Mouse (Mus musculus) neural tube, embryonic 14.5 days (tissue): ENCODE measurements around the gene Cdhr4. TPM values are rescaled to one million over a fixed set of nuclear protein-coding genes. Genes with fewer than 3 reads are reported as not detected.
A peak's percentile ranks its signal among the peaks of the same experiment; 100 is the strongest.

Experiments used
- ATAC-seq: fragments of 200-750 bp; cut with Nextera tagmentation; 2 replicates; pipeline ENCODE4 v1.8.0; 2017; ENCODE audit warnings: low read depth, mild to moderate bottlenecking, moderate TSS enrichment, moderate library complexity
- H3K27ac ChIP-seq: fragments of 300-500 bp; sonication (generic); 2 replicates; pipeline ENCODE4 v1.5.1; 2014; ENCODE audit warnings: low read depth, mild to moderate bottlenecking, control low read depth, low read length, moderate library complexity, mixed read lengths
- H3K27me3 ChIP-seq: fragments of 300-500 bp; sonication (generic); 2 replicates; pipeline ENCODE4 v1.6.1; 2014; ENCODE audit warnings: low read length; ENCODE audit not compliant: control insufficient read depth, insufficient read depth
- H3K36me3 ChIP-seq: fragments of 300-500 bp; sonication (generic); 2 replicates; pipeline ENCODE4 v1.6.1; 2014; ENCODE audit warnings: low read length, mixed read lengths; ENCODE audit not compliant: control insufficient read depth, insufficient read depth
- H3K4me1 ChIP-seq: fragments of 300-500 bp; sonication (generic); 2 replicates; pipeline ENCODE4 v1.6.1; 2014; ENCODE audit warnings: low read length; ENCODE audit not compliant: control insufficient read depth, insufficient read depth
- H3K4me2 ChIP-seq: fragments of 300-500 bp; sonication (generic); 2 replicates; pipeline ENCODE4 v1.6.1; 2014; ENCODE audit warnings: mild to moderate bottlenecking, low read depth, low read length, control low read depth
- H3K4me3 ChIP-seq: fragments of 300-500 bp; sonication (generic); 2 replicates; pipeline ENCODE4 v1.5.1; 2014; ENCODE audit warnings: low read depth, low read length, control low read depth, mixed read lengths
- H3K9ac ChIP-seq: fragments of 300-500 bp; sonication (generic); replicated peaks from 2 replicates; pipeline ENCODE4 v1.6.1; 2014; ENCODE audit warnings: low read depth, mild to moderate bottlenecking, control low read depth, low read length, mixed read lengths
- H3K9me3 ChIP-seq: fragments of 300-500 bp; sonication (generic); 2 replicates; pipeline ENCODE4 v1.6.1; 2016; ENCODE audit warnings: low read length; ENCODE audit not compliant: control insufficient read depth
- WGBS: fragments of 180-500 bp; shearing (Covaris S2); extraction: QIAGEN DNeasy Blood & Tissue Kit; methylation state at CpG from one replicate; pipeline ENCODE4 v1.1.7; 2014; 5-methylcytosine and 5-hydroxymethylcytosine counted together
- polyA plus RNA-seq: library from polyadenylated mRNA; unstranded; fragments of >200 nt; fragmentation: Nextera tagmentation; extraction: Ambion mirVana; gene quantifications from 2 replicates; pipeline ENCODE4 v1.2.1, GENCODE M21; 2014

Cdhr4 gene
- polyA plus RNA-seq, 1 experiment from 2014 or later, result 1.2 TPM

DNA sequence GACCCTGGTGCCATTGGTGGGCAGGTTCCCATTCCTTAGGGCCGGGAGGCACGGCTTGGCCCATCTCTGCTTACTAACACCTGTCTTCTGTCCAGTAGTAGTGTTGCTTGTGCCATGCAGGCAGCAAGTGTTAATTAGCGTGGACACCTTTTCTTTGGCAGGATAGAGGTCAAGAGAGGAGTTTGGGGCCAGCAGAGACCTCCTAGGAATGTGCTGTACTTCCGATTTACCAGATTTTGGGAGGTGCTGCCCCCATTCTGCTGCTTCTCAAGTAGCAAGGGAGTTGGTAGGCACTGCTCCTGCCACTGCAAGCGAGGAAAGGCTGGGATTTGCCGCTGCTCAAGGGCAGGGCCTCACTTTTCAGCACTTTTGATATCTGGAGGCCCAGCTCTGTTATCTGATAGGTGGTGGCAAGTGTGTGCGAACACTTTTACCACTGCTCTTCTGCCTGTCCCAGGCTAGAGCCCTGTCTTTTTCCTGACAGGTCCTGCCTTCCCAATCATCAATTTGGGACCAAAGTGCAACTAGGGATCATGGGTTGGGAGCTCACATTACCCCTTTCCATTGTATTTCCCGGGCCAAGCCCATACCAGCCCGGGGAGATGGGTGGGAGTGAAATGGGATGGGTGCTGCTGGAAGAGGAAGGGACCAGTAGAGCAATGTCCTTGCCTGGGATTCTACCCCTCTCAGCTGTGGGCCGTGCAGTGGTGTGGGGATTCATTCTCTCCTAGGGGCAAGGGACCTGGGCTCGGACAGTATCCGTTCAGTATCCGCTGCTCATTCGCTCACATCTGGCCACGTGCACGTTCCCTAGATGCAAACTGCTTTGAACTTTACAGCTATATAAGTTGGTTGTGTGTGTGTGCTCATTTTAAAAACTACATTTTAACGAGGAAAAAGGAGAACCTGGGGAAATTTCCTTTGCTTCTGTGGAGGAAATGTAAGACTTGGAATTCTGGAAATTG lies 55.6 kb downstream of the Cdhr4 start:
- H3K9ac ChIP-seq, result no peak overlapping the region
- no peaks in the 10 kb centered on the region for H3K27me3 ChIP-seq
- 46% methylated on average over 17 of the region's 17 CpGs for WGBS
- H3K27ac ChIP-seq, result peak overlapping the region; percentile 69
- H3K4me1 ChIP-seq, result peaks cover 11% of the 10 kb centered on the region
- H3K4me2 ChIP-seq, result peak overlapping the region; percentile 87
- H3K9me3 ChIP-seq, result no peaks in the 10 kb centered on the region
- ATAC-seq, result no peak
- peaks cover 28% of the 10 kb centered on the region; the same call in 1 of the 2 replicates for H3K36me3 ChIP-seq
- peak overlapping the region; percentile 54 for H3K4me3 ChIP-seq

DNA sequence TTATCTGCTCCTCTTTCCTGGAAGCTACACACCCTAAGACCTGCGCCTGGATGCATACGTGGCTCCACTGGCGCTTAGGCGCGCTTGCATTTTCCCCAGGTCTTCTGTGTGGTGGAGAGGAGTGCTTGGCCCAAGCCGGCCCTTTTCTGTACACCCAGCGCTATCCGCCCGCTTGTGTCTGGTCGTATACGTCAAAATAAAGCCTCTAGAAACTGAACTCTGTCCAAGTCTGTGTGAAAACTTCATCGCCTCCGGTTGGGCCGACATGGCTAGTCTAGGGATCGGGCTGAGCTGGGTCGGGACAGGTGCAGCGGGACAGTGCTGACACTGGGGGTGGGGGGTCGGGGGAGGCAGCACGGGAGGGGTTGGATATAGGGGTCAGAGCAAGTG lies 56.3 kb downstream of the Cdhr4 start:
- H3K27me3 ChIP-seq, result no peaks in the 10 kb centered on the region
- peak overlapping the region; percentile 69 for H3K27ac ChIP-seq
- peak; percentile 38 for ATAC-seq
- no peaks in the 10 kb centered on the region for H3K9me3 ChIP-seq
- peaks cover 24% of the 10 kb centered on the region; the same call in 1 of the 2 replicates for H3K36me3 ChIP-seq
- H3K4me1 ChIP-seq, result peaks cover 11% of the 10 kb centered on the region
- peak overlapping the region; percentile 54 for H3K4me3 ChIP-seq
- H3K9ac ChIP-seq, result peak overlapping the region; percentile 50
- peak overlapping the region; percentile 87 for H3K4me2 ChIP-seq
- 2% methylated on average over 19 of the region's 19 CpGs for WGBS

DNA sequence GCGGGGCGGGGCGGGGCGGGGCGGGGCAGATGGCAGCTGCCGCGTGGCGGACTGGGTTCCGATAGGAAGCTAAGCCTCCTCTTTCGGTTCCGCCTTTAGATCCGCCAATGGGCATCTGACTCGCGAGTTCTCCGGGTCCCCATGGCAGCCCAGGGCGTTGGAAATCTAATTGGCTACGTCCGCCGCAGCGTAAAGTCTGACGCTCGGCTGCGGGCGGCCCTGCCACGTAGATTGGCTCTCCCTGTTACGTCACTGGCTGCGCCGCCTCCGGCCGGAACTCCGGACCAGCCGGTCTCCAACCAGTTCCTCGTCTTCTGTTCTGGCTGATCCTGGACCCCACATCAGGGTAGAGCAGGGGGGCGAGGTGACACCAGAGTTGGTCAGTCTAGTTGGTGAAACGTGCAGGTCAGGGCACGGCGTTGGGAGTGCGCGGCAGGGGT lies 56.7 kb downstream of the Cdhr4 start, which contains the start of gene Gmppb:
TSS of gene Gmppb (plus strand) at position 227 of the 440 bp plus-strand sequence.
- H3K4me1 ChIP-seq, result peaks cover 11% of the 10 kb centered on the region
- ATAC-seq, result peak; percentile 95
- under 1% methylated on average over 34 of the region's 39 CpGs for WGBS
- peak within 1 kb of the TSS; percentile 60 for H3K9ac ChIP-seq
- H3K27me3 ChIP-seq, result no peaks in the 10 kb centered on the region
- H3K4me3 ChIP-seq, result peak within 1 kb of the TSS; percentile 54
- peaks cover 29% of the 10 kb centered on the region; the same call in 1 of the 2 replicates for H3K36me3 ChIP-seq
- peak within 1 kb of the TSS; percentile 70 for H3K27ac ChIP-seq
- H3K9me3 ChIP-seq, result no peaks in the 10 kb centered on the region
- peak within 1 kb of the TSS; percentile 87 for H3K4me2 ChIP-seq

Other genes with a start within 250 kb of the Cdhr4 start
- gene Rbm5, start 221.5 kb upstream of the Cdhr4 start, polyA plus RNA-seq, result 237 and 239 TPM in 2 replicates
- 87.1 and 96.0 TPM in 2 replicates for gene Rbm6, start 119.3 kb upstream of the Cdhr4 start, polyA plus RNA-seq
- gene Mon1a, start 104.3 kb upstream of the Cdhr4 start, polyA plus RNA-seq, result 21.3 and 23.4 TPM in 2 replicates
- gene Mst1r, start 85.6 kb upstream of the Cdhr4 start, polyA plus RNA-seq, result 0.51 and 1.5 TPM in 2 replicates
- not detected in 2 replicates for gene Actl11, start 64.0 kb upstream of the Cdhr4 start, polyA plus RNA-seq
- gene Camkv, start 56.8 kb upstream of the Cdhr4 start, polyA plus RNA-seq, result 12.5 and 20.1 TPM in 2 replicates
- 5.1 and 5.7 TPM in 2 replicates for gene Traip, start 42.4 kb upstream of the Cdhr4 start, polyA plus RNA-seq
- gene Uba7, start 17.0 kb upstream of the Cdhr4 start, polyA plus RNA-seq, result 2.0 and 8.2 TPM in 2 replicates
- gene Gm20661, start 9.4 kb upstream of the Cdhr4 start, polyA plus RNA-seq, result 0.58 and 1.8 TPM in 2 replicates
- gene Inka1, start 6.6 kb upstream of the Cdhr4 start, polyA plus RNA-seq, result 10.4 and 19.5 TPM in 2 replicates
- gene Gm20662, start 3.9 kb downstream of the Cdhr4 start, polyA plus RNA-seq, result 0.94 TPM in 1 of 2 replicates, not detected in the other
- gene Ip6k1, start 10.0 kb downstream of the Cdhr4 start, polyA plus RNA-seq, result 53.6 and 63.5 TPM in 2 replicates
- 19.5 and 21.2 TPM in 2 replicates for gene Gmppb, start 56.7 kb downstream of the Cdhr4 start, polyA plus RNA-seq
- gene Amigo3, start 60.7 kb downstream of the Cdhr4 start, polyA plus RNA-seq, result 2.8 and 3.5 TPM in 2 replicates
- gene Mst1, start 87.9 kb downstream of the Cdhr4 start, polyA plus RNA-seq, result 0.08 TPM in 1 of 2 replicates, not detected in the other
- gene Rnf123, start 90.8 kb downstream of the Cdhr4 start, polyA plus RNA-seq, result 47.7 and 55.7 TPM in 2 replicates
- 47.9 and 51.7 TPM in 2 replicates for gene Apeh, start 102.1 kb downstream of the Cdhr4 start, polyA plus RNA-seq
- gene Bsn, start 197.9 kb downstream of the Cdhr4 start, polyA plus RNA-seq, result 16.0 and 17.9 TPM in 2 replicates